In genomic region chr11:107255185-107255584, GRCm38 (mm10) we compare ENCODE assay signal across 9 mouse cellular contexts.
A peak's percentile ranks its signal among the peaks of the same experiment; 100 is the strongest.
DNase-seq lines count a peak whose midpoint lies in the region; ATAC-seq lines count a peak whose summit lies in the region.
"Had no signal": no experiment of that assay in that cellular context is flagged by ENCODE, and none has a peak within 500 bp of the region (broad histone marks: within the 10 kb centered on the region; RNA-seq: fewer than 3 reads in every experiment).

No protein-coding gene starts in this region.

- no peak overlapping the region for H3K4me2 ChIP-seq in midbrain, embryonic 11.5 days
- H3K4me2 ChIP-seq: heart, embryonic 13.5 days had no signal

- H3K9me3 ChIP-seq in midbrain, embryonic 11.5 days (ENCODE audit: control insufficient read depth, low read length) = no peaks in the 10 kb centered on the region
- H3K9me3 ChIP-seq: heart, embryonic 13.5 days had no signal

- DNase-seq in cerebellum, postnatal 10 days = peak; percentile 67 to 69
- no peak for DNase-seq in cerebellum, adult 11 months
- DNase-seq in spleen, adult 12 weeks (ENCODE audit: low spot score) = peak; percentile 2
- DNase-seq in spleen, adult 18-20 months = no peak
- peak; percentile 62 for DNase-seq in induced T-regulatory cell, adult 2 months (ENCODE audit: low read depth)
- DNase-seq in frontal cortex, postnatal 36 days (ENCODE audit: low spot score in 2 of 2) = no peak
- DNase-seq in midbrain, embryonic 11.5 days (ENCODE audit: low spot score, missing footprints) = no peak

- no peak overlapping the region for H3K4me3 ChIP-seq in midbrain, embryonic 11.5 days (ENCODE audit: low read depth, low read length)
- H3K4me3 ChIP-seq: heart, embryonic 13.5 days had no signal

- no peak overlapping the region for H3K9ac ChIP-seq in midbrain, embryonic 11.5 days (ENCODE audit: low read length)
- H3K9ac ChIP-seq: heart, embryonic 13.5 days had no signal

- H3K27me3 ChIP-seq in midbrain, embryonic 11.5 days (ENCODE audit: control insufficient read depth, insufficient read depth, low read length) = no peaks in the 10 kb centered on the region
- H3K27me3 ChIP-seq: heart, embryonic 13.5 days had no signal

- 92% methylated on average over 11 of the region's 11 CpGs for WGBS in midbrain, embryonic 11.5 days

- no peak overlapping the region for H3K27ac ChIP-seq in midbrain, embryonic 11.5 days (ENCODE audit: low read depth, low read length)
- H3K27ac ChIP-seq: heart, embryonic 13.5 days had no signal

- no peaks in the 10 kb centered on the region for H3K4me1 ChIP-seq in midbrain, embryonic 11.5 days (ENCODE audit: control insufficient read depth, insufficient read depth, low read length)

- H3K36me3 ChIP-seq in midbrain, embryonic 11.5 days (ENCODE audit: control insufficient read depth, insufficient read depth, low read length) = peaks cover 3% of the 10 kb centered on the region; the same call in 1 of the 2 replicates

- ATAC-seq in megakaryocyte progenitor cell, adult 5-6 weeks (replicated peaks; ENCODE audit: poor library complexity) = peak; percentile 61
- ATAC-seq in midbrain, embryonic 11.5 days (ENCODE audit: low FRiP score) = no peak

Comparison
In these comparisons a context has a peak if more than half of its experiments do, and no peak if none do; other contexts are left out.
1. DNase-seq: peak in cerebellum, postnatal 10 days (2 of 2), spleen, adult 12 weeks (single experiment) and induced T-regulatory cell, adult 2 months (single experiment); none in cerebellum, adult 11 months (single experiment), spleen, adult 18-20 months (0 of 2), frontal cortex, postnatal 36 days (0 of 2) and midbrain, embryonic 11.5 days (single experiment).